ENCODE assay signal across 7 mouse cellular contexts in the genomic region with DNA sequence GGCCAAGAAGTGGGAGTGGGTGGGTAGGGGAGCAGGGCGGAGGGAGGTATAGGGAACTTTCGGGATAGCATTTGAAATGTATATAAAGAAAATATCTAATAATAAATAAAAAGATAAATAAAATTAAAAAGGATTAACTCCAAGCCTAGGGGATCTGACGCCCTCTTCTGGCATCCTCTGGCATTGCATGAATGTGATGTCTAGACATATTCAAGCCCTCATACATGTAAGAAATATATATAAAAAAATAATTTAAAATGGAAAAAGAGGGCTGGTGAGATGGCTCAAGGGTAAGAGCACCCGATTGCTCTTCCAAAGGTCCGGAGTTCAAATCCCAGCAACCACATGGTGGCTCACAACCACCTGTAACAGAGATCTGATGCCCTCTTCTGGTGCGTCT. TPM values are rescaled to one million over a fixed set of nuclear protein-coding genes. Genes with fewer than 3 reads are reported as not detected.
DNase-seq lines count a peak whose midpoint lies in the region; ATAC-seq and TF ChIP-seq lines count a peak whose summit lies in the region.
"Not testable (repeated sequence)": the region's sequence is repeated elsewhere in the genome, so short reads cannot be mapped to it uniquely, and the experiment has no call there.

No protein-coding gene starts in this region.

- POLR2A ChIA-PET in Patski (lab: Charles Lee), result not testable (repeated sequence)

- H3K36me3 ChIP-seq in hindbrain, postnatal 0 days (ENCODE audit: insufficient read depth, low read length); liver, embryonic 14.5 days (replicated peaks; ENCODE audit: control insufficient read depth, insufficient read depth, low read depth); midbrain, embryonic 11.5 days (ENCODE audit: control insufficient read depth, insufficient read depth, low read length): not testable (repeated sequence)

- H3K27ac ChIP-seq in hindbrain, postnatal 0 days; liver, embryonic 14.5 days; midbrain, embryonic 11.5 days (ENCODE audit: low read depth, low read length): not testable (repeated sequence)

- WGBS in hindbrain, postnatal 0 days, result 67% methylated on average over 6 of the region's 6 CpGs
- 44% methylated on average over 6 of the region's 6 CpGs for WGBS in liver, embryonic 14.5 days (ENCODE audit: insufficient replicate concordance)
- WGBS in midbrain, embryonic 11.5 days, result 76% methylated on average over 6 of the region's 6 CpGs

- H3K4me2 ChIP-seq in hindbrain, postnatal 0 days (ENCODE audit: low read depth, low read length); liver, embryonic 14.5 days (ENCODE audit: low read depth); midbrain, embryonic 11.5 days: not testable (repeated sequence)

- H3K4me3 ChIP-seq in hindbrain, postnatal 0 days (ENCODE audit: low read length); liver, embryonic 14.5 days (ENCODE audit: insufficient read depth in 1 of 2, low read depth in 2 of 2, low read length in 2 of 2); midbrain, embryonic 11.5 days (ENCODE audit: low read depth, low read length): not testable (repeated sequence)

- in situ Hi-C loops in Patski (cut with MboI; ENCODE audit: low pct_unique_long_range_greater_than_20kb), result not testable (repeated sequence)

- ATAC-seq in Patski; hindbrain, postnatal 0 days; liver, embryonic 14.5 days (ENCODE audit: insufficient read depth); midbrain, embryonic 11.5 days (ENCODE audit: low FRiP score): not testable (repeated sequence)

- not testable (repeated sequence) for H3K27me3 ChIP-seq in Patski; hindbrain, postnatal 0 days (ENCODE audit: insufficient read depth, low read length); liver, embryonic 14.5 days (ENCODE audit: control insufficient read depth, insufficient read depth, low read length); midbrain, embryonic 11.5 days (ENCODE audit: control insufficient read depth, insufficient read depth, low read length)

- H3K9ac ChIP-seq in hindbrain, postnatal 0 days (replicated peaks; ENCODE audit: low read length); liver, embryonic 14.5 days (replicated peaks); midbrain, embryonic 11.5 days (ENCODE audit: low read length): not testable (repeated sequence)

- TF ChIP-seq EP300 in liver, embryonic 14.5 days (IDR thresholded peaks at IDR 0.05; ENCODE audit: low read depth), result not testable (repeated sequence)

- DNase-seq in A20 (ENCODE audit: low read depth, low spot score), result peak; percentile 28
- DNase-seq in Patski (ENCODE audit: low read depth, low spot score); hindbrain, postnatal 0 days (ENCODE audit: low spot score); liver, embryonic 14.5 days (ENCODE audit: low read depth in 3 of 3, low spot score in 3 of 3): not testable (repeated sequence)
- peak; percentile 35 for DNase-seq in cerebellum, adult 9-11 months
- peak; percentile 68 for DNase-seq in midbrain, embryonic 11.5 days (ENCODE audit: low spot score, missing footprints)
- DNase-seq in thymus, postnatal 14 days, result peak; percentile 33

- peak; percentile 52 for TF ChIP-seq CTCF in Patski (IDR thresholded peaks at IDR 0.05)
- peak; percentile 36 for TF ChIP-seq CTCF in hindbrain, postnatal 0 days (IDR thresholded peaks at IDR 0.05; ENCODE audit: low read depth)
- TF ChIP-seq CTCF in liver, embryonic 14.5 days (IDR thresholded peaks at IDR 0.05; ENCODE audit: low read depth), result peak; percentile 34; the same call in 1 of the 2 replicates

- H3K4me1 ChIP-seq in hindbrain, postnatal 0 days (ENCODE audit: insufficient read depth, low read length); liver, embryonic 14.5 days (replicated peaks; ENCODE audit: control insufficient read depth in 2 of 2, insufficient read depth in 2 of 2, low read length in 1 of 2): not testable (repeated sequence)
- H3K4me1 ChIP-seq in midbrain, embryonic 11.5 days (ENCODE audit: control insufficient read depth, insufficient read depth, low read length), result peaks cover 14% of the 10 kb centered on the region

- not testable (repeated sequence) for H3K9me3 ChIP-seq in hindbrain, postnatal 0 days (ENCODE audit: low read length); liver, embryonic 14.5 days (ENCODE audit: control insufficient read depth, low read length); midbrain, embryonic 11.5 days (ENCODE audit: control insufficient read depth, low read length)

- CTCF ChIA-PET in Patski (lab: Charles Lee), result not testable (repeated sequence)

RNA-seq across cellular contexts. Expression of gene Bsn, which starts 6.0 kb away (rescaled TPM):
- 0.08 TPM for polyA plus RNA-seq in Patski (2021)
- total RNA-seq in hindbrain, postnatal 0 days (2014; rRNA removed), result 53.9 and 60.7 TPM in 2 replicates
- polyA plus RNA-seq in hindbrain, postnatal 0 days (2015; fragmentation: Nextera tagmentation; extraction: Ambion mirVana), result 6.5 and 7.4 TPM in 2 replicates
- 0.86 and 1.1 TPM in 2 replicates for polyA plus RNA-seq in liver, embryonic 14.5 days (2012; rRNA removed)
- polyA plus RNA-seq in liver, embryonic 14.5 days (2014; fragmentation: Nextera tagmentation; extraction: Ambion mirVana), result 1.1 and 1.4 TPM in 2 replicates
- 2.4 TPM in 2 replicates for polyA plus RNA-seq in midbrain, embryonic 11.5 days (2014; fragmentation: Nextera tagmentation; extraction: Ambion mirVana)
